Mouse (Mus musculus) adrenal gland, adult 2 months (tissue): ENCODE results near the gene Tsr3. TPM values are rescaled to one million over a fixed set of nuclear protein-coding genes. Genes with fewer than 3 reads are reported as not detected.
A peak's percentile ranks its signal among the peaks of the same experiment; 100 is the strongest.
"Not testable (repeated sequence)": the region's sequence is repeated elsewhere in the genome, so short reads cannot be mapped to it uniquely, and the experiment has no call there.

Experiments used
- DNase-seq: peaks from one replicate; pipeline ENCODE4 v3.0.0; 2021
- long read RNA-seq: library from polyadenylated mRNA; stranded (forward); transcript quantifications from one replicate; pipeline ENCODE4 v2.0.0, GENCODE M21; 2021
- polyA plus RNA-seq: library from polyadenylated mRNA; depleted of rRNA; stranded (reverse); fragments of >200 nt; gene quantifications from 2 replicates; pipeline ENCODE4 v1.2.3, GENCODE M21; 2012; rRNA removed
- total RNA-seq, 2 experiments: library from RNA; stranded (reverse); gene quantifications; 2 replicates each; pipeline ENCODE4 v1.2.3; 2021

Gene Tsr3
- total RNA-seq (10 to 100 TPM; 18.5 to 25.1 TPM), polyA plus RNA-seq (24.1 and 28.9 TPM in 2 replicates)
- long read RNA-seq, transcript Tsr3-201 (6 exons, 1,192 nt): major isoform, 40 of 48 reads
- long read RNA-seq, partial matches to known transcripts: 1 of 48 reads
- long read RNA-seq, other reads (novel, unspliced or antisense): 7 of 48 reads

DNA sequence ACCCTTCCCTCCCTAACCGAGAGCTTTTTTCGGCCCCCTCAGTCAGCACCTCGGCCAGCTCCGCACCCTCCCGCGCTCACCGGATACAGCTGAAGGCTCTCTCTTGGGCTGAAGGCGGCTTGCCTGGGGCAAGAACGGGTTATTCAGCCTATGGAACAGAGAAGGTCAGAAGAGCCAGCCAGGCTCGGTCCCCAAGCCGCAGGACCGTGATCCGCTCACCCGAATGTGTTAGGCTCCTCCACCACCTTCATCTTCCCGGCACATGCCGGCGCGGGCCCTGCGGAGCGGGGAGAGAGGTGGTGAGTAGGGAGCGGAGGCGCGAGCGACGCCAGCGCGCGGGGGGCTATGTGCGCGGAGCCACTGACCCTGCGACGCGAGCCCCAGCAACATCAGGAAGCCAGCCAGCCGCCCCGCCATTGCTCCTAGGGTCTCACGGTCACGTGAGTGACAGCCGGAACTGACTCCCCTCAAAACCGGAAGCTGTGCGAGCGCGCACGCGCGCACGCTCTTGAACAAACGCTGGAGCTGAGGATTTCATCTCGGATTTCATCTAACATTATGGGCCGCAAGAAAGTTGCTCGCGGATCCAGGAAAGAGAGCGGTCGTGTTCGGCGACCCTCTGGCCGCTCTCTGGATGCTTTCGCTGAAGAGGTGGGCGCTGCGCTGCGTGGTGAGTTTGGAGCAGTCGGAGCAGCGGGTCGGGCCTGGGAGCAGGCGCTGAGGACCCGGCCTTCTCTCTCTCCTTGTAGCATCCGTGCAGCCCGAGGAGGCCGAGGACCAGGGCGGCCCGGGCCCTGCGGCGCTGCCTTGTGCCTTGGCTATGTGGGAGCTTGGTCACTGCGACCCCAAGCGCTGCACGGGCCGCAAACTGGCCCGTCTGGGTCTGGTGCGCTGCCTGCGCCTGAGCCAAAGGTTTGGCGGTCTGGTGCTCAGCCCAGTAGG, at the start of gene Tsr3, which contains the start of gene Gnptg:
TSS of gene Tsr3 (plus strand) at position 476 of the 942 bp plus-strand sequence.
TSS of gene Gnptg (minus strand) at position 430 of the 942 bp plus-strand sequence.
- DNase-seq: peak; percentile 89

DNA sequence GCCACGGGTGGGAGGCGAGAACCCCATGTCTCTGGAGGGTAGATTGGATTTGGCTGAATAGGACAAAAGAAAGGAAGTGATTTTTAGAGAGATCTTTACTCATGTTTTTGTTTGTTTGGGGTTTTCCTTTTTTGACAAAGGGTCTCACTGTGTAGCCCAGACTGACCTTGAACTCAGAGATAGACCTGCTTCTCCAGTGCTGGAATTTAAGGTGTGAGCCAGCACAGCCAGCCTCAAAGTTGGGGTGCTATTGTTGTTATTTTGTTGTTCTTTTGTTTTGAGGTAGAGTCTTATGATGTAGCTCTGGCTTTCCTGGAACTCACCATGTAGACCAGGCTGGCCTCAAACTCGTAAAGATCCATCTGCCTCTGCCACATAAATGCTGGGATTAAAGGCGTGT, 37.6 kb upstream of the Tsr3 start:
- no peak for DNase-seq

DNA sequence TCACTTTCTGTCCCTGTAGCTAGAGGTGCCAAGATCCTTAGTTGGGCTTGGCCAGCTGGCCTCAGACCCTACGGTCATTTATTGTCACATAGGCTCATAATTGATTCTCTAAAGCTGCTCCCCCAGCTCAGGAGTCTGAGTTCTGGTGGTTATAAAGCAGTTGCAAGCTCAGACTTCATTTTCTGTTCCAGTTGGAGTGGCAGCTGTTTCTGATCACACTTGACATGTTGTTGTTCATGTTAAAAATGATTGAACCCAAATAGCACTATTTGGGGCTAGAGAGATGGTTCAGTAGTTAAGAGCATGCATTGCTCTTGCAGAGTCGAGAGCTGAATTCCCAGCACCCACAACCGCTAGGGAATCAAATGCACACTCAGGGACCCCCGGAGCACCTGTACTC, 30.0 kb upstream of the Tsr3 start:
- no peak for DNase-seq

DNA sequence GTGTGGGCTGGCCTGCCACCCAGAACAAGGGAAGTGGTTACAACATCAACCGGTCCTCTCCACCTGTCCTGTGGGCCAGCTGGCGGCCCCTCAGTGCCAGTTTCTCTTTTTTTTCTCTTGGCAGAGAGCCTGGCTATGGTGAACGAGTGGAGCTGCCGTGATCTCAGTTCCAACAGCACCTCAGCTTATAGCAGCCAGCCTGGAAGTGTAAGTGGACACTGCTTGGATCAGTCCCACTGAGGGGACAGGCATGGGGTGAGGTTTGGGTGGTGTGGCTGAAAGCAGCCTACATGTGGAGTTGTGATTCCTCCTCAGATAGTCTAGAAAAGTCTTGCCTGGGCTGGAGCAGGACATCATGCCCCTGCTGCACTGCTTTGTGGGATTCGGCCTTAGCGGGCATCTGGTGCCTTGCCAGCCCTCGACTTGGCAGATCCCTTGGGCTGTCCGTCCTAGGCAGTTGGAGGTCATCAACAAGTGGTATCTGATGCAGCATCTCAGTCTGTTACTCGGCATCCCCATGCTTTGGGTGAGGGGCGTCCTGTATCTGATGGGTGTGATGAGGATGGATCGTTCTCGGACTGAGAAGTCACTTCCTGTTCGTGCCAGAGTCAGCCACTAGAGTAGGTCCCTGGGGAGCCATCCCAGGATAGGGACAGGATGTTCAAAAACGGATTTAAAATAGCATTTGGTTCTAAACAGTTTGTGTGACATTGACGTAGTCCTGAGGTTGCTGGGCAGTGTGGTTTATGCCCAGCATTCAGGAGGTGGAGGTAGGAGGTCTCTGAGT, 29.1 kb upstream of the Tsr3 start:
- no peak for DNase-seq

DNA sequence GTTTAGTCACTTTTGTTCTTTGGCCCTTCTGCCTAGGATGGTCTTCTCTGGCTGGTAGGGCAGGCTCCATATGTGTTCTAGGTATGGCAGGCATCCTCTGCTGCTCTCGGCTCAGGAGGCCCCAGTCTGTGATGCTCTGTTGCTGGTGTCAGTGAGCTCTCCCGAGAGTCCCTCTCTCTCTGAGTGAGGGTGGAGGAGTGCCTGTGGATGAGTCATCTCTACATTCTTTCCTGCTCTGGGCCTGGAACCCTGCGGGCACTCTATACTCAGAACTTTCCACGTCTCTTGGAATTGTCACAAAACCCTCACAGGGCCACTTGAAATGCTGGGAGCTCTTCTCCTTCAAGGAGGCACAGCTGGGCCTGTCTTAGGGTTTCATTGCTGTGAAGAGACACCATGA, 28.3 kb upstream of the Tsr3 start:
- DNase-seq: peak; percentile 24

DNA sequence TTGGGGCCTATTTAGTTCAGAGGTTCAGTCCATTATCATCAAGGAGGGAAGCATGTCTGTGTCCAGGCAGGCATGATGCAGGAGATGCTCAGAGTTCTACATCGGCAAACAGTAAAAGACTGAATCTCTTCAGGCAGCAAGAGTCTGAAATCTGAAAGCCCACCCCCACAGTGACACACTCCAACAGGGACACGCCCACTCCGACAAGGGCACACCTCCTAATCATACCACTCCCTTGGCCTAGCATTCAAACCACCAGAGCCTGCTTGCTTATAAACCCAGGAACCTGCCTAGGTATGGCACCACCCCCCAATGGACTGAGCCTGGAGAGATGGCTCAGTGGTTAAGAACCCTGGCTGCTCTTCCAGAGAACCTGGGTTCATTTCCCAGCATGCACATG, 24.5 kb upstream of the Tsr3 start:
- DNase-seq: no peak

DNA sequence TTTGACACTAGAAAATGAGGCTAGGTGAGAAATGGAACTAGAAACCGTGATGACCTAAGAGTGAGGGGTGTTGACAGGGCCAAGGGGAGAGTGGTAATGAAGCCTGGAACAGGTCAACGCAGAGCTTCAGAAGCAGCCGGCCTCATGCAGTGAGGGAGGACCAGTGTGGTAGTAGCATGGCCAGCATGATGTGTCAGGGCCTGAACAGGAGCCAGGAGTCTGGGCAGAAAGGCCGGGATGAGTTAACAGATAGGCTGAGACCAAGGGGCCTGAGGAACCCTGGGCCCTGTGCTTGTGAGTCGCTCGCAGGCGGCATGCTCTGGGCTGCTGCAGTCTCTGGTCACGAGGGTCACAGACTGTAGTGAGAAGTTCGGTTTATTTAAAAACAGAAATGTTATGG, 21.0 kb upstream of the Tsr3 start:
- no peak for DNase-seq

DNA sequence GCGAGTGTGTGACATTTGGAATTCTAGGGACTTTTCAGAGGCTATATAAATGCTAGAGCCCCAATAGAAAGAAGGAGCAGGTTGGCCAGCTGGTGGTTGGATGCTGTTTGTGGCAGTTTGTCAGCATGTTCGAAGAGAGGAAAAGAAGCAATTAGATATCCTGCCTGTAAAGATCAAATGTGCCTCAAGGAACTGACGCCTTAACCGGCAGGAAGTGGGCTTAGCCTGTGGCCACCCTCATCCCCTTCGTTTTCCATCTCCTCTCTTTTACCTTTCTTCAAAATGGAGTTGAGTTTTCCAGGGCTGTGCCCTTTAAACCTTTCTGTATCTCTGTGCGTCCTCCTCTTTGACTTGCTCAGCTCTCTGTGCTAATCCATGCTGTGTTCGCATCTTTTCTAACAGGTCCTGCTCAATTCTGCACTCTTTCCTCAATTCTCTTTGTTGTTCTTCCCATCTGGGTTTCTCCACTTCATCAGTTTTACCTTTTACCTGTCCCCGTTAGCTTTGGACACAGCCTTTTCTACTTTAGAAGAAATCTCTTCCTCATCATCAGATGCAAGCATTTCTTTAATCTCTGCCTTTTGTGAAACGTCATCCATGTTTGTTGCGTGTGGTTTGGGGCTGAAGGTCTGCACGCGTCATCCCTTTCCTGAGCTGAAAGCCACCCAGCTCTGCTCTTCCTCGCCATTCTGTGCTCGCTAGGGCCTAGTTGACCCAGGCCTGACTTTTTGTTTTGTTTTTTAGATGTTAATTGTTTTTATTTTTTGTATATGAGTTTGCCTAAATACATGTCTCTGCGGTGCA, 20.3 kb upstream of the Tsr3 start:
- no peak for DNase-seq

DNA sequence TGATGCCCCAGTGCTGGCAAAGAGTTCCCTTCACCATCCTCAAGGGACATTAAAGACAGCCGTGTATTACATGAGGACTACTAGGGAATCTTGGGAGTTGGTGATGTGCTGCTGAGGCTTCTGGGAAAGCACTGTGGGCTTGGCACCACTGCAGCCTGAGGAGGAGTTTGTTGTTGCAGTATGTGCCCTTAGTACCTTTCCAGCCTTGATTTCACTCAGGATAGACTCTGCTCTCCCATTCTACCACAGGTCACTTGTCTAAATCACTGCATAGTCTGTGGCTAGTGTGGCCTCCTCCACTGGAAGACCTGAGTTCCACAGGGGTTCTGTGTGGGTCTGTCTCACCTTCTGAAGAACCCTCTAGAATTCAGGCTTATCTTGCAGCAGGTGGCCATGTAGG, 19.2 kb upstream of the Tsr3 start:
- DNase-seq: no peak

DNA sequence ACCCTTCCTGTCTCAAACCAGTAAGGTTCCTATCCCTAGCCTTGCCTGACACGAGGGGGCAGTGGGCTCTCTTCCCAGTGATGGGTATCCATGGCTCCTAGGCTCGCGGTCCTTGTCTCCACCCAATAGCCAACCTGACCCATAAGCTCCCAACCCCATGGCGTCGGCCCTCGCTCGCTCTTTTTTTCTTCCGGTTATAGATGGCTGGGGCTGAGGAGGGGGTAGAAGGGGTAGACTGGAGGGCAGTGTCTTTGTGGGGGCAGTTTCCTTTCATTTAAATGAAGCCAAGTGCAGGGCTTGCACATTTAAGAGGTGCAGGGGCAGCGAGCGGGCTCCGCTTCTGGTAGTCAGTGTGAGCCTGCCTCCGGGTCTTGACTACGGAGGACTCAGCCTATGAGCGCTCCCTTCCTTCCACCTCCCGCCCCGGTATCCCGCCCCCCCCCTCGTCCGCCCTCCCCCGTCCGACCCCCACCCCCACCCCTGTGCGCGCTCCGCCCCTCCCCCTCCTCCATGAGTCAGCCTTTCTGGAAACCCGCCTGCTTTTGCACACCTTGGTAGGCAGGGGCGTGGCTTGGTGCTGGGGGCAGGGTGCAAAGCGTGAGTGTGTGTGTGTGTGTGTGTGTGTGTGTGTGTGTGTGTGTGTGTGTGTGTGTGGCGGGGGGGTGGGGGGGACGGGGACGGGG, 18.0 kb upstream of the Tsr3 start:
- DNase-seq: peak; percentile 79

DNA sequence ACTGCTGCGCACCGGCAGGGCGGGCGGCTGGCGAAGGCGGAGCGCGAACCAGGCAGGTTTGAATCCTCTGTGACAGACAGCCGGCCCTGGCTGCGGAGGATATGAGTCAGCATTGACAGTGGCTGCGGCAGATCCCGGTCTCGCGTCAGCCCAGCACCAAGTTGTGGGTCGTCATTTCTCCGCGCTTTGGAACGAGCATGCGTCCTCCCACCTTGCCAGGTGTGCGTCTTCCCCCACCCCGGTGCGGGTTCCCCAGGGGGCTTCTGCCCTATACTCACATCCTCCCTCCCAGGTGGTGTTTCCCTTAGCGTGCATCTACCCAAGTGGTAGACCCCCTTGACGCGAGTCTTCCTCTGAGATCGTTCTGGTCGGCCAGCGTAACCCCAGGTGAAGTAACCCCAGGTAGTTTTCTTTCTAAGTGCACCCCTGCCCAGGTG, 17.4 kb upstream of the Tsr3 start:
- DNase-seq: peak; percentile 35

DNA sequence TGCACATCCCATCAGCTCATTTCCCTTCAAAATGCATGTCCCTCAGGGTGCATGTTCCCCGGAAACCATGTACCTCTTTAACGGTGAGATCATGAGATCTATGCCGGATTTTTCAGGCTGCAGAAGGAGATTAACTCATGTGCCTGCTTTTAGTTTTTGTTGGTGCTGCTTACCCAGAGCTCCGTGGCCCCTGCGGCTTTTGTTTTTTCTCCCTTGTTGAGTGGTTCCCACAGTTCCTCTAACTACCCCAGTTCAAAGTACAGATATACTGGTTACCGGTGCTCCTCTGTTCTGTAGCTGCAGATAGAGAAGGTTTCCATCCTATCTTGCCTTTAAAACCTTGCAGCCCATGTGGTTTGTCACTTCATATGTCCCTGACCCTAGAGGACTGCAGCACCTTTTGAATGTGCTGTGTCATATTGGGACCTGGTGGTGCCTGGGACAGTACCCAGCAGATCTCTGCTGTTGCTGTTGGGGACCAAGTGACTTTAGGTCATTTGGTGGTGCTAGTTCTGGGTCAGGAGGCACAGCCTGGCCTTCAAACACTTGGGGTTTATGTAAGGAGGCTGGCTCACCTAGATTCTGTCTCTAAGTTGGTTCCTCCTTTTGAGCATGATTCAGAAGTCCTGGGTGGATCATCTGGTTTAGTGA, 16.9 kb upstream of the Tsr3 start:
- no peak for DNase-seq

DNA sequence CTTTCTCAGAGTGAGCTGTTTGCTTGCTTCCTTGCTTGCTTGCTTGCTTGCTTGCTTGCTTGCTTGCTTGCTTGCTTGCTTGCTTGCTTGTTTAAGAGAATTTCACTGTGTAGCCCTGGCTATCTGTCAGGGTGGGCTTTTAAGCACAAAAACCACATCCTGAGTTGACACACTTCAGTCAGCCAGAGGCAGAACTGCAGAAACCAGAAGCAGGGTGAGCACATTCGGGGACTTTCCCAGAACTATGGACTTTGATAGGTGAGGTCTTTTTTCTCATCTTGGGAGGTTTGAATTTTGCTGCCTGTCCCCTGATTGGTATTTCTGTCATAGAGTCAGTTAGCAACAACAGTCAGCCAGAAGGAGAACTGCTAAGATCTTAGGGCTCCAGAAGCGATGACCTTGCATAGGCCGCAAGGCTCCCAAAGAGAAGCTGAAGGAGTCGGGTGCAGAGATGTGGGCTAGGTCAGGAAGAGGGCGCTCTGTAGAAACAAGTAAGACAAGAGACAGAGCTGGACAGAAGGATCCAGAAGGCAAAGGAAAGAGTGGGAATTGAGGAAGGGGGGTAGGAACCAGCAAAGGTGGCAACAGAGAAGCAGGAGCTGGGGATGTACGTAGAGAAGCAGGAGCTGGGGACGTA, 15.3 kb upstream of the Tsr3 start:
- no peak for DNase-seq

DNA sequence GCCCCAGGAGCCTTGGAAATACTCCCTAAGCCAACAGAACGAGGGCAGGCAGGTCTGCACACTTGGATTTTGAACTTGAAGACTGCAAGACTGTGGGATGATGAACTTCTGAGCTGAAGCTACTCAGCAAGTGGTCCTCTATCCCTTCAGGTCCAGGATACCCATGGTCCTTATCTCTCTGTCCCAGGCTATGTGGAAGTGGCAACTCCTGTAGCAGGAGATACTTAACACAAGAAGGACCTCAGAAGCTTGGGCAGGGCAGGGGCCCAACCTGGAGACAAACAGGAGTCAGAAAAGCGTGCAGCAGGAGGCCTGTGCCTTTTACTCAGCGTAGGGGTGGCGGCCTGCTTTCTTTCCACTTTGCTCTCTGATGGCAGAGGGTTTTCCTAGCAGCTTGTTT, 14.3 kb upstream of the Tsr3 start:
- DNase-seq: no peak

DNA sequence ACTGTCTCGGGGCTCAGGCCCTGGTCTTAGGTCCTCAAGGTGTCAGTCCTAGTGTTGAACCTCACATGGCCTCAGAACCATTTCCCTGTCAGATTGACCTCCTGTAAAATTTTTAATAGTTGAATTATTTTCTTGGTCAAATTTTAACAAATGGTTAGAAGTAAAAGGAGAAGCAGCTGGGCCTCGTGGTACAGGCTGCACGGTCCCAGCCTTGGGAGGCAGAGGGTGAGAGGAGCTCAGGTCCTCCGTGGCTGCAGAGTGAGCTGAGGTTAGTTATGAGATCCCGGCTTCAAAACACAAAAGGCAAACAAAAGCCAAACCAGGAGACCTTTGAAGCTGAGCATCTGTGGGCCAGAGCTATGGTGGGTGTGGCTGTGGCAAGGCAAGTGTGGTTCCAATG, 12.0 kb upstream of the Tsr3 start:
- no peak for DNase-seq

DNA sequence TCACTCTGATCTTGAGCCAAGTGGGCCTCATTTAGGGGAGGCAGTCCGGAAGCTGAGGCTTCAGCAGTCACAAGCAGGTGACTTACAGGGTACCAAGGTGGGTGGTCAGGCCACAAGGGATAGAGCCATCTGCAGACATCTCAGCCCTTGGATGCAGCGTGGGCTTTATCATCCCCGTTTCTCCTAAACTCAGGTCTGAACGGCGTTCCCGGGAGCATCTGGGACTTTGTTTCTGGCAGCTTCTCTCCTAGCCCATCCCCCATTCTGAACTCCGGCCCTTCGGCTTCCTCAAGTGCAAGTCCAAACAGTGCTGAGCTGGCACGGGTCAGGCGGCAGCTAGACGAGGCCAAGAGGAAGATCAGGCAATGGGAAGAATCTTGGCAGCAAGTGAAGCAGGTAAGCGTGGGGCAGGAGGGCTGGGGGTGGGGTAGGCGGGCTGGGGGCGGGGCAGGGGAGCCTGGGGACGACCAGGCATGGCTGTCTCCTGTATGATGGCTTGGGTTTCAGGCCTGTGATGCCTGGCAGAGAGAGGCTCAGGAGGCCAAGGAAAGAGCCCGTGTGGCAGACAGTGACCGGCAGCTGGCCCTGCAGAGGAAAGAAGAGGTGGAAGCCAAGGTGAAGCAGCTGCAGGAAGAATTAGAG, 9.8 kb upstream of the Tsr3 start:
- DNase-seq: not testable (repeated sequence)

DNA sequence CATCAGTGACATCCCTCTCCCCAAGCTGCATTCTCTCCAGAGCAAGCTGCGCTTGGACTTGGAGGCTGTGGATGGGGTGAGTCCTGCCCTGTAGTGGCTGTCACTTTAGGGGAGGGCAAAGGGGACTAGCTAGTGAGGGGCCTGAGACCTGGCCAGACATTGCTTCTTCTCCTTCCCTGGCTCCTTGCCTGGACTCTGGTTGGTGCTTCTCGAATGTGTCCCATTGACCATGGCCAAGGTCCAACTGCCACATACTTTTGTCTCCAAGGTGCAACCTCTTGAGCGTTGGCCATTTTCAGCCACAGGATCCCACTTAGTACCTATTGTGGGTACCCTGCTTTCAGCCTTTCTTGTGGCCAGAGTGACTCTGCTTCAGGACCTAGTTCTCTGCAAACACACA, 9.3 kb upstream of the Tsr3 start:
- DNase-seq: no peak

DNA sequence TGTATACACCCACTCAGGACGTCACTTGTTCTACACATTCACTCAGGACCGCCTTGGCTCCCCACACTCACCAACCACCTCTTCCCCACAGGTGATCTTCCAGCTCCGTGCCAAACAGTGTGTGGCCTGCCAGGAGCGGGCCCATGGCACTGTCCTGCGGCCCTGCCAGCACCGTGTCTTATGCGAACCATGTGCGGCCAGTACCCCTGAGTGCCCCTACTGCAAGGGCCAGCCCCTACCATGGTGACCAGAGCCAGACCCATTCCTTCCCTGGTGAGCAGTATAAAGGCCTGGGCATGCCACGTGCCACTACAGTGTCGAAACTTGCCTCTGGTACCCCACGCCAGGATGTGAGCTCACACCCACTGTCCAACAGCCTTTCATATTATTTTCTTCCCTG, 8.3 kb upstream of the Tsr3 start:
- DNase-seq: not testable (repeated sequence)

DNA sequence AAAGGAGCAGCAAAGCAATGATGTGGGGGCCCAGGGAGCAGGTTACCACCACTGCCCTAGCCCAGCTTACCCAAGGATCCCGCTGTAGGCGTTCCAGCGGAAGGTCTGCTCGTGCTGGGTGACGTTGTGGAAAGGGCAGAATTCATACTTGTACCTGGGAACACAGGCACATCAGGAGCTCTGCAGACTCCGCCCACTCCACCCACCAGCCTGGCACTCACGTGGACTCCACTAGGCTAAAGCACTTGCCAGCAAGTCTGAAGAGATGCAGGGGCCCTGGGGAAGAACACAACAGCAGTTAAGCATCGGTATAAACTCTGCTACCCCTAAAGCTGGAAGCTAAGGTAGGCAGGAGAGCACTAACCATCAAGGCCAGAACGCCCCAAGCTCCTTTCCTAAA, 4.3 kb upstream of the Tsr3 start:
- no peak for DNase-seq
